Mouse (Mus musculus) left cerebral cortex, postnatal 10 days (tissue): ENCODE measurements around the gene Sde2. TPM values are rescaled to one million over a fixed set of nuclear protein-coding genes. Genes with fewer than 3 reads are reported as not detected.

Source experiments
- DNase-seq, 2 experiments: peaks; one replicate each; pipeline ENCODE4 v3.0.0; 2021 to 2022; ENCODE audit warnings: low spot score in 2 of 2, mixed read lengths in 1 of 2; ENCODE audit errors: extremely low spot score in 1 of 2
- intact Hi-C: fragments of 180-260 bp; cut with DNase I; formaldehyde crosslinking; loops from one replicate; pipeline ENCODE4 v1.15.1; 2025
- total RNA-seq, 2 experiments: library from RNA; stranded (reverse); gene quantifications; 2 replicates each; pipeline ENCODE4 v1.2.3; 2021

Gene Sde2
- total RNA-seq, result 10 to 100 TPM; 20.1 to 21.1 TPM

DNA sequence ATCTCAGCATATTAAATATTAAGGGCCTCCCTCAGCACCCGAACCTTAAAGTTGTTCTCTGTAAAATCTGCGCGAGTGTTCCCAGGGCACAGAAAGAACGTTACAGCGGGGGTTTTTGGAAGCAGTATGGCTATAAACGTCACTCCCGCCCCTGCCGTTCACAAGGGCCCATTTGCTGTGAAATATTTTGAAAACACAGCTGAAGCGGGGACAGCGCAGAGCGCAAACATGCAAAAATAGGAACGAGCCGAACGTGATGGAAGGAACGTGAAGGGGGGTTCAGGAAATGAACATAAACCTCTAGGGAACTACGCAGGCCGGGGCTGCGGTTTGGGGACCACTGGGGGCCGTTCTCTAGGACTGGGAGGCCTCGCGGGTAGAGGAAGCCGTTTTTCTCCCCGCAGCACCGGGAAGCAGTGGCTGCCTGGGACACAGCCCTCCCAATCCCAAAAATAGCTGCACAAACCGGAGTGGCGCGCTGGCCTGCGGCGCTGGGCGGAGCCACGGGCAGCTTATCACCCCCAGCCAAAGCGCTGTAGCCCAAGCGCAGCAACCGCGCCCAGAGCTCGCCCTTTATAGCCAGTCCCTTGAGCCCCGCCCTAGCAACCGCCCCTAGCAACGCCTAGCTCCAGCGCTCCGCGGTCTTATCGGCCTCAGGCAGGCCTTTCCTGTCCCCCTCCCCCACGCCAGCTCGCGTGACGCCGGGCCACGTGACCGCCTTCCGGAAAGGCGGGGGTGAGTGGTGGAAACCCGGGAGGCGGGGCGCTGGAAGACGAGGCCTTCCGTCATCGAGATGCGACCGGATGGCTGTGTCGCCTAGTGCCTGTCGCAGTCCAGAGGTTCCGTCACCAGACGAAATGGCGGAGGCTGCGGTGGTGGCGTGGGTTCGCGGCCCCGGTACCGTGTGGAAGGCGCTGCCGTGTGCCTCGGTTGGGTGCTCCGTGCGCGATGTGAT is at the start of gene Sde2:
TSS of gene Sde2 (plus strand) at position 812 of the 955 bp plus-strand sequence.
- intact Hi-C loops, result loop anchor here (2.0 kb wide), 1 partner anchor 38 kb away; the partner anchor contains the start of gene H3f3a
- peak; percentile 100 for DNase-seq

DNA sequence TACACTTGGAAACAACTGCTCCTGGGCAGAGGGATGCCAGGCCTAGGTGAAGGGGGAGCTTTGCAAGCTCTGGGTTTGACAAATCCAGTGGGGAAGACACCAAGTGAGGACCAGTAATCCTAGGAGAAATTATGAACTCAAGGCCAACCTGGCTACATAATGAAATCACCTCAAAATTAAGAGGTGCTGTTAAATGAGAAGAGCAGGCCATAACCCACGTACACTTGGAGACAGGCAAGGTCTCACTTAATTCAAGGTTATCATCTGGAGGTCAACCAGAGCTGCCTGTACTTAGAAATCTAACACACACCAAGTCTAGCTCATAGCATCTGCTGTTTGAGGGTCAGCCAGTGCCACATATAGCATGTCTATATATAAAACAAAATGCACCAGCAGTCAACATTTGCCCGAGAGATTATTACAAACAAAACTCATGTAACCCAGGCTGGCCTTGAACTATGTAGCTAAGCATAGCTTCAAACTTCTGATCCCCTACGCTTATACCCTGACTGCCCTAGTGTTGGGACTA is 49.4 kb upstream of the Sde2 start:
- intact Hi-C loops, result no loop called here

DNA sequence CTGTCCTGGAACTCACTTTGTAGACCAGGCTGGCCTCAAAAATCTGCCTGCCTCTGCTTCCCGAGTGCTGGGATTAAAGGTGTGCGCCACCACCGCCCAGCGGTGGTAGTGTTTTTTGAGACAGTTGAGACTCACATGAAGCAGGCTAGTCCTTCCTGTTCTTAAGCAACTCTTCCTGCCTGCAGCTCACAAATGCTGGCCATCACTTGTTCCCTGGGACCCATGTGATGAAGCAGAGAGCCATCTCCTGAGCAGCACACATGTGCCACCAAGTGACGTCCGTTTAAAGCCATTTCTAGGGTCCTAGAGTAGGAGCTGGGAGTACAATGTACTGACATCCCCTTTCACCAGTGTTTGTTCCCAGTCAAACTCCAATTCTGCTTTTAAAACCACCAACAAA is 47.0 kb upstream of the Sde2 start:
- intact Hi-C loops, result no loop called here
- no peak for DNase-seq

More for the DNA sequence above, 49.4 kb upstream of the Sde2 start:
- no peak for DNase-seq

DNA sequence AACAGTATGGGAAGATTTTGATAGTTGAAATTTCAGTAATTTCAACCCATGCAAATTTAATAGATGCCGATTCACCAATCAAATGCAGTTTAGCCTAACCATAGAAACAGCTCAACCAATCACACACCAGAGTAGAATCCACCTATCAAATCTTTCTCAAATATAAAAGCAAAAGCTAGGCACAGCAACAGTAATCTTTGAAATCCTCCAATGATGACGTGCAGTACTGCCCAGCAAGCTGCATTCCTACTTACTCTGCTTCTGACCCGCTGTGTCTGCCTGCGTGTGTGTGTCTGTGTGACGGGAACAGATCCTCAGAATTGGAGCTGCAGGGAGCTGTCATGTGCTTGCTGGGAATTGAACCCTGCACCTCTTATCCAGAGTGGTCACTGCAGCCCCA is 42.1 kb upstream of the Sde2 start:
- DNase-seq, result no peak

DNA sequence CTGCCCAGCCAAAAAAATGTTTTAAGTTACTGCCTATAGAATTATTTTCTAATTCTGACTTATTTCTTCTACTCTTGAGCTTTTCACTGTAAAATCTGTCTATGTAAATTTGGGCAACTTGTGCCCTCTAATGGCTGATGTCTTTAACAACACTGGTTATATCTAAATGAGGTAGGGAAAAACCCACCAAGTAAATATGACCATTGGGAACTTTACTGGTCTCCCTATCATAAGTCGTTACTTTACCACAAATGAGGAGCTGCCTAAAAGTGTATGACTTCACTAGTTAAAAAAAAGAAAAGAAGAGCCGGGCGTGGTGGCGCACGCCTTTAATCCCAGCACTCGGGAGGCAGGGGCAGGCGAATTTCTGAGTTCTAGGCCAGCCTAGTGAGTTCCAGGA is 40.0 kb upstream of the Sde2 start:
- peak in 1 of 2 experiments; percentile 24 for DNase-seq
- intact Hi-C loops, result no loop called here

More for the DNA sequence above, 42.1 kb upstream of the Sde2 start:
- intact Hi-C loops, result no loop called here

DNA sequence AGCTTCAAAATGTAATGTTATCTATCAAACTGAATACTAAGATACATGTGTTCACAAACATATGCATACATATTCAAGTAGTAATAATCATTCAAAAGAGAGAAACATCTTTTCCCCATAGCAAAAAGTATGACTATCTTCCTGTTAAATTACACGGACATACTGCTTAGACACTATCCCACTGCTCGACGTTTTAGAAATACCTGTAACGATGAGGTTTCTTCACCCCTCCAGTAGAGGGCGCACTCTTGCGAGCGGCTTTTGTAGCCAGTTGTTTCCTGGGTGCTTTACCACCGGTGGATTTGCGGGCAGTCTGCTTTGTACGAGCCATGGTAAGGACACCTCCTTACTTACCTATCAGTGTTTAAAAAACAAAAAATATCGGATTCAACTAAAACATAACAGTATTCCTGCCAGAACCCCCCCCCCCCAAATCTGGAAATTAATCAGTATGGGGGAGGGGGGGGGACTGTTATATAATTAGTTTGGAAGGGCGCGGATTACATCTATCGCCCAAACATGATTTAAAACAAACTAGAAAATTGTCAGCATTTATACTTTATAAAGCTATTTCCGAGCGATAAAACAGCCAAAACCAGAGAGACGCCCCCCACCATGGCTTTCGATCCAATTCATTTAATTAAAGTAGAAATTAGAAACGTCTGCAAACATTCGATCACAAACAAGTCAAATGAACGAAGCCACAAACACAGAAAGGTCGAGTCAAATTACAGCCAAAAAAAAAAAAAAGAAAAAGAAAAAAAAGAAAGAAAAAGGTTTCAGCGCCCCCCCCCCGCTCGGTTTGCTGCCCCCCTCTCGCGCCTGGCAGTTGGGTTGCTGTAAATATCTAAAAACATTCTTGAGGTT is 39.1 kb upstream of the Sde2 start:
- intact Hi-C loops, result loop anchor here (2.0 kb wide), 1 partner anchor 39 kb away; the partner anchor contains the start of gene Sde2
- DNase-seq, result no peak

DNA sequence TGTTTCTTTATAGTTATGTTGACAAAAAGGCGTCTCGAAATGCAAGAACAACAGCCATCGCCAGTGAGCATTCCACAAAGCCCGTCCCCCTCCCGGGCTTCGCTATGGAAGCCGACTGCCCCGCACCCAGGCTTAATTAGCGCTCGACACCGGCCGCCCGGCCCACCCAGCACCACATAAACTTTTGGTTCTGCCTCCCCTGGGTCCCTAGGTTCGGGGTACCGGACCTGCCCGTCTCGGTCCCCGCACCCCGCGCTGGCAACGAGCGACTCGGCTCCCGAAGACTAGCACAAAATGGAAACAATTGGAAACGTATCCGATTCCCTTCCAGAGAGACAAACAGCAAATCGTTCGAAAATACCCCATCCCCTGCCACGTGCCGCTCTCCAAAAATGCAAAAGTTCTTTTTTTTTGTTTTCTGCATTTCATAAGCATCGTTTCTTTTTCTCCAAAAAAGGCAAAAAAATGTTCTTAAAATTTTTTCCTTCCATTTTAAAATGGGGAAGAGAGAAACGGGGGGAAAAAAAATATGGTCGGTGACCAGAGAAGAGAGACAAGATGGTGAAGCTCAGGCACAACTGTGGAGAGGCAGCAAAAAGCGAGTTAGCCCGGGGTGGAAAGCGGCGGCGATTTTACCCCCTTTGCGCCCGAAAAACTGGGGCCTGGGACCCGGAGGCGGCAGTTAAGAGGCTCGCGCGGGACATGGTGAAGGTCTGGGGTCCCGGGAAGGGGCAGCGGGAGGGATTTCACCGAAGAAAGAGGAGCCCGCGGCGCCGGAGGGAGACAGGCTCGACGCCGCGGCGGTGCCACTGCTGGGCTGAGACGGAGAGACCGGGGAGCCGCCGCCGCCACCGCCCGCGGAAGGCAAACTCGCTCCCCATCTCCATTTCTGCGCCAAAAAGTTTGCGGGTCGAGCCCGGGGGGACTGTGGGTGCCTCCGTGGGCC is 38.2 kb upstream of the Sde2 start:
- intact Hi-C loops, result loop anchor here (2.0 kb wide), 1 partner anchor 38 kb away; the partner anchor contains the start of gene Sde2
- DNase-seq, result peak; percentile 30 to 77

DNA sequence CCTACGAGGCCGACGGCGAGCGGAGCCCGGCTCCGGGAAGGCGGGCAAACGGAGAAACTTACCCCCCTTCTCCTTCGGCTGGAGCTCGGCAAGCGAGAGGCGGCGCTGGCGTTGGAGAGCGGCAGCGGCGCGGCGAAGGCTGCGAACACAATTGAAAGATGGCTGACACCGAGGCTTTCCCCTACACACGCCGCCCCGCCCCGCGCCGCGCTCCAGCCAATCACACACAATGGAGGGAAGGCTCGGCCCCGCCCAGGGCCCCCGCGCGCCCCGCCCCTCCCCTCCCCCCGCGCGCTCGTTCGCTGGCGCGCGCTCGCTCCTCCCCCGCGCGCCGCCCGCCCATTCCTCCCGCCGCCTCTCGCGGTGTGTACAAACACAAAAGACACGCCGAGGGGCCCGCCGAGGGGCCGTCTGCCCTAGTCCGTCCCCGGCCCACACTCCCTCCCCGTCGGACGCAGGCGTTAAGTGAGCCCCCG is 37.5 kb upstream of the Sde2 start:
- intact Hi-C loops, result loop anchor here (2.0 kb wide), 1 partner anchor 37 kb away; the partner anchor contains the start of gene Sde2

DNA sequence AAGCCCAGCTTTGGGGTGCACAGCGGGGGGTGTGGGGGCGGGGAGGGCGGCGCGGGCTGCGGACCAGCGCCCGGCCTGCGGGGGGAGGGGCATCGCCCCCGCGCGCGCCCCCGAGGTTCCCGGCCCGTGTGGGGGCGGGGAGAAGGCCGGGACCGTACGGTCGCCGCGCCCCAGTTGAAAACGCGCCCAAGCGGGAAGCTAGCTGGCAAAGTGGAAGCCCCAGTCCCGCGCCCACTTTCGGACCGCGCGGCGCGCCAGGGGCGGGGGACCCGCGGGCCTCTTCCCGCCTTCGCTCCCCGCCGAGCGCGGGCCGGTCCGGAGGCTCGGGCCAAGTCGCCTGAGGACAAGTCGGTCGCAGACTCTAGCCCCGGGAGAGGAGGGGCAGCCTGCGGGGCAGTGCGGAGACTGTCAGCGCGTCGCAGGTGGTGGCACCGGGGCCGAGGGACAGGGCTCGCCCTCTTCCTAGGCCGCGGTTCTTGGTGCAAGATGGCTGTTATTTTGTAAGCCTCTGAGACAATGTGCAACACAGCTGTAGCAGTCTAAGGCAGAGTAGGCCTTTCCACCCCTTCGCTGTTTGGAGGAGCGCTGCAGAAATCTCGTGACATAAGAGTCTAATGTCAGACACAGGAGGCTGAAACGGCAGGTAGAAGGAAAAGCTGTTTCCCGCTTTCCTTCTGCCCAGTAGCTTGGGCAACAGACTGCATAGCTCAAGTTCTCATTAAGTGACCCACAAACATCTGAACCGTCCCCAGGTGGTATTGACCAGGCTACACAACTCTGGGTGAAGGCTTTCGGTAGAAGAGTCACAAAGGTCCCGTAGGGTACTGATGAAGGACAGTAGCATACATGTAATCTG is 36.8 kb upstream of the Sde2 start, which contains the start of gene H3f3a:
TSS of gene H3f3a (minus strand) at position 59 of the 856 bp plus-strand sequence.
- DNase-seq, result peak in 1 of 2 experiments; percentile 90
- intact Hi-C loops, result loop anchor here (2.0 kb wide), 1 partner anchor 37 kb away; the partner anchor contains the start of gene Sde2

More for the DNA sequence above, 37.5 kb upstream of the Sde2 start:
- DNase-seq, result peak; percentile 93 to 97

DNA sequence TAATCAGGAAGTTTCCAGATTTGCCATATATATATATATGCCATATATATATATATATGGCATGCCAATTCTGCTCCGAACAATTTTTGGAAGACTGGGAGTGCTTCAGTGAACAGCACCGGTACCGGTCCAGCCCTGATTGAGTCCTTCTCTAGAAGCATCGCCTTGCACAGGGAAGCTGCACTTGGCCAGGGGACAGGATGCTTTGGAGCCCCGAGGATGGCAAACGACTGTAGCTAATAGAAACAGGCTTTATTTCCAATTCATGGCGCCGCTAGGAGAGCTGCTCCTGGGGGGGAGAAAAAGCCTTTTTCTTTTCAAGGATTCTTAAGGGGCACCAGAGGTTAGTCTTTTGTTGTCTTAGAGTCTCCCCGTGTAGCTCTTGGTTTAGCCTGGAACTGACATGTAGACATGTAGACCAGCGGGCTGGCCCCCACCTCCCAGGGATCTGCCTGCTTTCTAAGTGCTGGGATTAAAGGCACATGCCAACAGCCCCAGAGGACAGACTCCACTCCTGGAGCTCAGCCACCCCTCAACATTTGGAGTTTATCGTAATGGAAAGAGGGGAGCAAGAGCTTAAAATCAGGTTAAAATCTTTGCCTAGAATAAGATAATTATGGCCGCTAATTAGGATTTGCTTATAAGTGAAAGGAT is 35.4 kb upstream of the Sde2 start:
- no peak for DNase-seq
- intact Hi-C loops, result no loop called here

DNA sequence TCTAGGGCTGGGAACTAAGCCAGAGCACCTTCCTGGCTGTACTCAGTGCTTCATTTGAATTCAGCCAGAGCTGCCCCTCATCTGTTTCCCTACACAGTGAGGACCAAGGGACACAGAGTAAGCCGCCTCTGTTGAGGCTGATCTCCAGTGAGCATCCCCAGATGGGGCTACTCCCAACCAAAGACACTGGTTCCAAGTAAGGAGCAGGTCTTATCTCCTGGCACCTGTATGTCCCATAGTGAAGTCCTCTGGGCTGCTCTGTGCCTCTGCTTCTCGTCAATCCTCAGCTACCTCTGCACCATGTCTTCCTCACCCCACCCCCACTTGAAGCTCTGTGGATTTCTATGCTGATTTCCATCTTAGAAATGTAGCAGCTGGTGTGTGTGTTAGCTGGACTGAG is 32.9 kb upstream of the Sde2 start:
- DNase-seq, result no peak
- intact Hi-C loops, result no loop called here

DNA sequence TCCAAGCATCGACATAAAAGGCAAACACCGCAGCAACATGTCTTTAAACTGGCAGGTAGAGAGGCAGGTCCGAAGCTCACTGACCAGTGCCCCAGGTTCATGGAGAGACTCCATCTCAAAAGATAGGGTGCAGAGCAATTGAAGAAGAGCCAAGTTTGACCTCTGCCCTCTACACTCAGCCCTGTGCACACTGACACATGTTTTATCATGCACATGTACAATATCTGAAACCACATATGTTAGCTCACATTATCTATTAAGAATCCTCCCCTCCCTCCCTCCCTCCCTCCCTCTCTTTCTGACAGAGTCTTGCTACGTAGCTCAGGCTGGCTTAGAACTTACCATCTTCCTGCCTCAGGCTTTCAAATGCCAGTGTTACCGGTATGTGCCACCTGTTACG is 29.8 kb upstream of the Sde2 start:
- no peak for DNase-seq
- intact Hi-C loops, result no loop called here

DNA sequence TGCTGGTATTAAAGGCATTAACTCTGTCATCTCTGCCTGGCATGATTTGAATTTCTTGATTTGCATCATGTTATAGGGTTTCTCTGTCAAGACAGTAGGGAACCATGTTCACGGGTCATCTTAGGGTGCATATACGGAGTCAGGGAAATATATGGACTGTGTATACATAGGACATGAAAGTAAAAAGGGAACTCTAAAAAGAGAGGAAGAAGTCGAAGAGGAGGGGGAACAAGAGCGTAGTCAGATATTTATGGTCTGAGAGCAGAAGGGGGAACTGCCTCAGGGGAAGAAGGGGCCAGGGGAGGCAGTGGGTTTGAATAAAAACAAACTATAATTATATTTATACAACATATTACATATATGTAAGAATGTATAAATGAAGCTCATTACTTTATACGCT is 28.7 kb upstream of the Sde2 start:
- no peak for DNase-seq
- intact Hi-C loops, result no loop called here

DNA sequence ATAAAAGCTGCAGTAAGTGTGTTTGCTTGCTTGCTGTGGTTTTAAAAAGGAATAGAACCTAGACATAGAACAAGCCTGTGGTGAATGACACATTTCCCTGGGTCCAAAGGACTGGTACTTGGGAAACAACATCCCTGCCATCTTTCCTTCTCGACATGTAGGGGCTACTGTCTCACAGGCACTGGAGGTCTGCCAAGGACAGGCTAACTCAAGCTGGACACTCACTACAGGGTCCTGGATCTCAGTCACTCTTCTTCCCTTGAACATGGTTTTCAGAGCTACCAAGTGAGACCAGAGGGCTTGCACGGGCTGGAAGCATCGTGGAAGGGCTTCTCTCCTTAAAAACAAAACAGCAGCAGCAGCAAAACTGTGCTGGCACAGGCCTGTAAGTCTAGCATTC is 27.2 kb upstream of the Sde2 start:
- no peak for DNase-seq
- intact Hi-C loops, result no loop called here

DNA sequence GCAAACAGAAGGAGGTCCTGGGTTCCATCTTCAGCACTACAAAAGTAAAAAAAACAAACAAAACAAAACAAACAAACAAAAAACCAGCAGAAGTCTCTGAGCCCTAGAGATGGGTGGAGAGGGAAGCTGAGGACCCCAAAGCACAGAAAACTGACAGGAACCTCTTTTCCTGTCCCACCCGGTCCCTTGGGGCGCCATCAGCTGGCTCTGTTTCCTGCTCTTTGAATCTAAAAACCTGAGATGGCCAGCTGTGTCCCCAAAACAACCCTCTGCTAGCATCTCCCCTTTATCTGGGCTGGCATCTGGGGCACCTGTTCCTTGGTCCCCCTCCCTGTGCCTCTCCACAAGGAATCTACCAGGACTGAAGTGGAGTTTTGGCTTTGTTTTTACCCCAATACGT is 26.2 kb upstream of the Sde2 start:
- DNase-seq, result peak in 1 of 2 experiments; percentile 69

DNA sequence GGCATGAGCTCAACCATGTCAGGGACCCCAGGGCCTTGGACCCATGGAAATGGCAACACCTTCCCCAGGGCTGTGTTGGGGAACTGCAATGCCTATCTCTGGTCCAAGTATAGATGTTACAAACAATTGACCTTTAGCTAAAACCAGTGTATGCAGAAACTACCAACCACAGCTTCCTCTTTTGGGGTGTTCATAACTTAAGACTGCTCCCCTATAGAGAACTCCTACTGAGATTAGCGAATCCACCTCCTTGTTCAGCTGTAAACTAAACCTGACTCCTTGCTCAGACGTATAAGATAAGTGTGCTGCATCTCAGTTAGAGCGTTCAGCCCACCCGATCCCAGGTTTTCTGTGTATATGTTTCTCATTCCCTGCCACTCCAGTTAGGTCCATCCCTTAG is 24.3 kb upstream of the Sde2 start:
- intact Hi-C loops, result no loop called here
- DNase-seq, result no peak

More for the DNA sequence above, 26.2 kb upstream of the Sde2 start:
- intact Hi-C loops, result no loop called here
